Mouse (Mus musculus) liver, adult 2 months (tissue): ENCODE results near the gene Tmem199. TPM values are rescaled to one million over a fixed set of nuclear protein-coding genes. Genes with fewer than 3 reads are reported as not detected.
A peak's percentile ranks its signal among the peaks of the same experiment; 100 is the strongest.

Experiments
- DNase-seq: peaks from one replicate; pipeline ENCODE4 v3.0.0-alpha.2; 2011; ENCODE audit warnings: low read depth, low spot score; ENCODE audit errors: extremely low read depth
- H3K27ac ChIP-seq: fragments of 200-500 bp; replicated peaks from 2 replicates; pipeline ENCODE4 v1.5.1; 2012; ENCODE audit warnings: low read depth, mild to moderate bottlenecking, control low read depth, inconsistent platforms, low read length; ENCODE audit not compliant: insufficient read depth
- H3K27me3 ChIP-seq: fragments of 200-500 bp; 2 replicates; pipeline ENCODE4 v1.6.1; 2012; ENCODE audit warnings: mild to moderate bottlenecking, moderate library complexity, low read length, inconsistent platforms; ENCODE audit not compliant: control insufficient read depth, insufficient read depth
- H3K36me3 ChIP-seq: fragments of 200-500 bp; 2 replicates; pipeline ENCODE4 v1.6.1; 2012; ENCODE audit warnings: low read length, inconsistent platforms; ENCODE audit not compliant: control insufficient read depth, insufficient read depth
- H3K4me1 ChIP-seq: fragments of 200-500 bp; 2 replicates; pipeline ENCODE4 v1.6.1; 2011; ENCODE audit warnings: low read length; ENCODE audit not compliant: control insufficient read depth, insufficient read depth
- H3K4me3 ChIP-seq: fragments of 200-500 bp; 2 replicates; pipeline ENCODE4 v1.5.1; 2011; ENCODE audit warnings: low read depth, mild to moderate bottlenecking, control low read depth, low read length, moderate library complexity; ENCODE audit not compliant: insufficient read depth
- H3K79me2 ChIP-seq: fragments of 200-500 bp; 2 replicates; pipeline ENCODE4 v1.6.1; 2012; ENCODE audit warnings: inconsistent platforms, mild to moderate bottlenecking, low read length, moderate library complexity; ENCODE audit not compliant: control insufficient read depth, insufficient read depth
- H3K9ac ChIP-seq: fragments of 200-500 bp; 2 replicates; pipeline ENCODE4 v1.6.1; 2012; ENCODE audit warnings: low read depth, mild to moderate bottlenecking, control low read depth, inconsistent platforms, low read length
- CTCF ChIP-seq: fragments of 200-500 bp; IDR thresholded peaks from 2 replicates; pipeline ENCODE4 v1.5.1; 2011; ENCODE audit warnings: low read depth, low read length, control low read depth
- POLR2A ChIP-seq: fragments of 200-500 bp; IDR thresholded peaks from 2 replicates; pipeline ENCODE4 v1.6.1; 2011; ENCODE audit warnings: low read length, control low read depth; ENCODE audit not compliant: insufficient read depth; ENCODE audit errors: extremely low read depth
- WGBS: fragments of 180-500 bp; shearing (Covaris S2); methylation state at CpG from one replicate; pipeline ENCODE4 v1.1.7; 2018; 5-methylcytosine and 5-hydroxymethylcytosine counted together
- polyA plus RNA-seq: library from polyadenylated mRNA; depleted of rRNA; stranded (reverse); fragments of >200 nt; gene quantifications from 2 replicates; pipeline ENCODE4 v1.2.3, GENCODE M21; 2012
- total RNA-seq: library from RNA; depleted of rRNA; stranded (reverse); fragments of >200 nt; gene quantifications from 2 replicates; pipeline ENCODE4 v1.2.3, GENCODE M21; 2014

The Tmem199 gene
- total and polyA plus RNA-seq, 2 experiments: 6.1 to 7.7 TPM

GRCm38 (mm10) chr11:78550168-78551058 lies 38.4 kb upstream of the Tmem199 start, which contains the start of gene Tmem97:
TSS of gene Tmem97 (minus strand) at chr11:78550777.
- DNase-seq: peak; percentile 92
- Histone ChIP-seq H3K79me2 (peaks cover 4% of the 10 kb centered on the region; the same call in 1 of the 2 replicates), H3K9ac (peak within 1 kb of the TSS; percentile 75), H3K4me3 (peak within 1 kb of the TSS; percentile 70), H3K36me3 (no peaks in the 10 kb centered on the region), H3K27me3 (no peaks in the 10 kb centered on the region), H3K27ac (peak within 1 kb of the TSS; percentile 89), H3K4me1 (peaks cover 13% of the 10 kb centered on the region)
- WGBS: under 1% methylated on average over 60 of the region's 60 CpGs
- no peak for TF ChIP-seq CTCF
- peak; percentile 69; the same call in 1 of the 2 replicates for TF ChIP-seq POLR2A

DNA sequence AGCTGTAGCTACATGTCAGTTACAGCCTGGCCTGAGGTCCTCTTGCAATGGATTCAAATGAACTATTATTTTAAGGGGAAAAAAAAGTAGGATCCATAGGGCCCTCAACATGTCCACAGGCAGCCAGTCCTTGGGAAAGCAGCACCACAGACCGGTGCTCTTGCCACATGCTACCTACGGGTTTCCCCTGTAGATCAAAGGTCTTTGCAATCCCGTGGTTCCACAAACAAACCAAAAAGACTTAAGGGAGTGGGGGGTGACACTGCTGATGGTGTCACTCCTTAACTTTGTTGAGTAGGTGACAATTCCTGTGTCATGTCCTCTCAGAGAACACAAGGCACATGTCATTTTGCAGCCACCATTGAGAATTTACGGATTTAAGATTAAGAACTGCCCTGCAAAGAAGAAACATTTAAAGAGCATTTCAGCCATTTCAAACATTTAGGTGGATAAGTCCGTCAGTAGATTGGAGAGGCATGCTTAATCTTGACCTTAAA lies 37.6 kb upstream of the Tmem199 start:
- WGBS: 8% methylated on average over 5 of the region's 5 CpGs

GRCm38 (mm10) chr11:78547718-78548460 lies 35.9 kb upstream of the Tmem199 start:
- H3K27me3 ChIP-seq: no peaks in the 10 kb centered on the region
- DNase-seq: peak; percentile 73
- TF ChIP-seq POLR2A (no peak), CTCF (no peak)
- no peak overlapping the region for H3K4me3 ChIP-seq
- H3K79me2 ChIP-seq: peaks cover 15% of the 10 kb centered on the region; the same call in 1 of the 2 replicates
- peaks cover 18% of the 10 kb centered on the region for H3K4me1 ChIP-seq
- peak overlapping the region; percentile 72 for H3K27ac ChIP-seq
- peaks cover 6% of the 10 kb centered on the region for H3K36me3 ChIP-seq
- WGBS: 49% methylated on average over 2 of the region's 2 CpGs
- 0 out of 2 replicates have a peak overlapping the region, but pooled peaks have one; percentile 10 for H3K9ac ChIP-seq

More for the DNA sequence above, 37.6 kb upstream of the Tmem199 start:
- H3K36me3 ChIP-seq: no peaks in the 10 kb centered on the region
- TF ChIP-seq CTCF: no peak
- TF ChIP-seq POLR2A: no peak
- H3K79me2 ChIP-seq: peaks cover 11% of the 10 kb centered on the region; the same call in 1 of the 2 replicates
- peak overlapping the region; percentile 70 for H3K4me3 ChIP-seq
- H3K4me1 ChIP-seq: peaks cover 18% of the 10 kb centered on the region
- peak overlapping the region; percentile 75 for H3K9ac ChIP-seq
- DNase-seq: peak; percentile 87
- peak overlapping the region; percentile 89 for H3K27ac ChIP-seq
- H3K27me3 ChIP-seq: no peaks in the 10 kb centered on the region

DNA sequence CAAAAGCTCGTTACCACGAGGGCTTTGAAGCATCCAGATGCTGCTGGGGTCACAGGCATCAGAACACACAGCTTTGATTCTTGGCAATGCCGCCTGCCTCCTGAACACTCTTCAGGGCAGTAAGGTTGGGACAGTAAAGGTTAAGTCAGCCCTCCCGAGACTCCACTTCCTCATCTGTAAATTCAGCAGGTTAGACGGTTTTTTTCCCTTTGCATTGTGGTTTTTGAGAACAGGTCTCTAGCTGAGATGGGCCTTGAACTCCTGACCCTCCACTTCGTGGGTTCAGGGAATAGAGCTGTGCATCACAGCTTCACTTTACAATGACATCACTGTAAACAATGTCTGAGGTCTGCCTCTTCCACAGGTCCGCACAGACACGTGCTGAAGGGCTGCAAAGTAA lies 33.2 kb upstream of the Tmem199 start:
- peaks cover 20% of the 10 kb centered on the region for H3K36me3 ChIP-seq
- TF ChIP-seq CTCF (no peak), POLR2A (no peak)
- no peak for DNase-seq
- no peak overlapping the region for H3K9ac ChIP-seq
- H3K79me2 ChIP-seq: peaks cover 15% of the 10 kb centered on the region; the same call in 1 of the 2 replicates
- H3K4me3 ChIP-seq: no peak overlapping the region
- no peak overlapping the region for H3K27ac ChIP-seq
- H3K4me1 ChIP-seq: peaks cover 15% of the 10 kb centered on the region
- 33% methylated on average over 8 of the region's 8 CpGs for WGBS
- H3K27me3 ChIP-seq: no peaks in the 10 kb centered on the region

GRCm38 (mm10) chr11:78544449-78545111 lies 32.6 kb upstream of the Tmem199 start:
- Histone ChIP-seq H3K4me3 (no peak overlapping the region), H3K36me3 (peaks cover 26% of the 10 kb centered on the region), H3K27me3 (no peaks in the 10 kb centered on the region), H3K4me1 (peaks cover 15% of the 10 kb centered on the region), H3K9ac (no peak overlapping the region), H3K27ac (no peak overlapping the region), H3K79me2 (peaks cover 15% of the 10 kb centered on the region; the same call in 1 of the 2 replicates)
- TF ChIP-seq POLR2A (no peak), CTCF (no peak)
- 86% methylated on average over 7 of the region's 7 CpGs for WGBS
- peak; percentile 38 for DNase-seq
